Mouse (Mus musculus) mouse embryonic stem cell (cell line): Measurements from ENCODE around the gene Acvrl1.

Experiments
- in situ Hi-C, 2 experiments: fragments of 300-500 bp; cut with MboI; formaldehyde crosslinking; loops; 1 replicate in 1 of 2; 3 replicates in 1 of 2; pipeline ENCODE4 v1.14.3; 2019 to 2020; ENCODE audit warnings: low sequenced_read_pairs in 2 of 2, low pct_unique_long_range_greater_than_20kb in 1 of 2, mixed read lengths in 1 of 2; ENCODE audit not compliant: unreplicated experiment in 1 of 2

The Acvrl1 gene

DNA sequence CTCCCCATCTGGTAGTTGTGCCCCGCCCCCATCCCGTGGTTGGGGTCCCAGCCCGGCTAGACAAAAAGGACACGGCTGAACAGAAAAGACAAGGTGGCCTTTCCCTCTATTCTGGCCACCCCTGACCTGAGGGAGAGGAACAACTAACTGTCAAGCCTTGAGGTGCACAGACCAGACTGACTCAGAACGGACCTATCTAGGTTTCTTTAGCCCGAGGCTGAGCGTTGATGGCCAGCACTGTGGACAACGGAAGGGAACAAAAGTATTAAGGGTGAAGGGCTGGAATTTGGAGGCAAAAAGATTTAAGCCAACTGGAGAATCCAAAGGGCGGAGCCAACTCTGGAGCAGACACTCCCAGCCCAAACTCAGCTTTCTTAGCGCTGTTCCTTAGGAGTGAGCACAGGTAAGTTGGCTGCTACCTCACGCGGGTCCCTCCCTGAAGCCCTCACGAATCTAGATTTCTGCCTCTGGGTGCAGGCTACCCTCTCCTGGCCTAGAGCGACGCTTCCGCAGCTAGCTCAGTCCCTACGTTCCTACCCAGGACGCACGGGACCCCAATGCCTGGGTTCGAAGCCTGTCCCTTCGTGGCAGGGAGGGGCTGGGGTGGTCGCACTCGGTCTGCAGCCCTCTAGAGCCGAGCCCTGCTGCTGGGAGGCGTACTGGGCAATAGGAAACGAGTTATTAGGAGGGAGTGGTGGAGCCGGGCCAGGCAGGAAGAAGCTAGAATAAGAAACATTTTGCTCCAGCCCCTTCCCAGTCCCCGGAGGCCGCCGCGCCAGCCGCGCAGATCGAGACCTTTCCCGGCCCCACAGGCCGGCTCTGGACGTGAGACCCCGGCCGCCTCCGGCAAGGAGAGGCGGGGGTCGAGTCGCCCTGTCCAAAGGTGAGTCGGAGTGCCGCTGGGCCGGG, at the start of gene Acvrl1:
Acvrl1 (plus strand) TSS at position 342 of the 909 bp plus-strand sequence.
- in situ Hi-C loops, result no loop called here

- in situ Hi-C loops, result no loop called here
Measured at GRCm38 (mm10) chr15:101078731-101079156, 49.6 kb upstream of the Acvrl1 start.

- in situ Hi-C loops, result no loop called here
Measured at GRCm38 (mm10) chr15:101080031-101080520, 48.2 kb upstream of the Acvrl1 start.

- in situ Hi-C loops, result no loop called here
Measured at GRCm38 (mm10) chr15:101081035-101081548, 47.2 kb upstream of the Acvrl1 start.

- in situ Hi-C loops, result no loop called here
Measured at GRCm38 (mm10) chr15:101082236-101082635, 46.1 kb upstream of the Acvrl1 start.

- in situ Hi-C loops, result no loop called here
Measured at GRCm38 (mm10) chr15:101084499-101084898, 43.8 kb upstream of the Acvrl1 start.

DNA sequence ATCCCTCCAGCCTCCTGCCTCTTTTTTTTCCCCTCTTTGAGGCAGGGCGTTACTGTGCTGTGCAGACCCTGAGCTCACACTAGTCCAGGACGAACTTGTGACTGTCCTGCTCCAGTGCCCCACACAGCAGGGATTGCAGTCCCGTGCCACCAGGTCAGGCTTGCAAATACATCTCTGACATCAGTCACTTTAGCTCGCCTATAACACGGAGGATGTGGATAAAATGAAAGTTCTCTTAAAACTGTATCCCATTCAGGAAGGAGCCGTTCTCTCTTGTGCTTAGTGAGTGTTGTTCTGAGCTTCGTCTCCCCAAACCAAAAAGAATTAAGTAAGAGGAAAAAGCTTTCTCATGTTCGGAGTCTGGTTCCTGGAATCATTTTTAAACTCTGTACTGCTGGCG, 41.9 kb upstream of the Acvrl1 start:
- in situ Hi-C loops, result no loop called here

DNA sequence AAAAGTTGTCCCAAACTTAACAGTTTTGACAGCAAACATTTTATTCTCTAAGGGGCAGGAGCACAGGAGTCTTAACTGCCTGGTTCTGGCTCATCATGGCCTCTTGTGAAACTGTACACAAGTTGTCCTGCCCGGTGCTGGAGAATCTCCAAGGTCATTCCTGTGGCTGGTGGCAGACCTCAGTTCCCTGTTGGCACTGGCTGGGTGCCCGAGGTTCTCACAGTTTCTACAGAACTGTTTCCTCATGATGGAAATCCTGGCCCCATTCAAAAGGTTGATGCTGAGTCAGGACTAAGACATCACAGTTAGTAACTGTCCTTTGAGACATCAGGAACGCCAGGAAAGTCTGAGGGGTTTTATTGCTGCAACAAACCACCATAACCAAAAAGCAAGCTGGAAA, 41.4 kb upstream of the Acvrl1 start:
- in situ Hi-C loops, result no loop called here

GRCm38 (mm10) chr15:101088291-101088690, 40.0 kb upstream of the Acvrl1 start:
- in situ Hi-C loops, result no loop called here

- in situ Hi-C loops, result no loop called here
Measured at GRCm38 (mm10) chr15:101091551-101091950, 36.8 kb upstream of the Acvrl1 start.

- in situ Hi-C loops, result no loop called here
Measured at GRCm38 (mm10) chr15:101092121-101092828, 36.0 kb upstream of the Acvrl1 start.

- in situ Hi-C loops, result no loop called here
Measured at GRCm38 (mm10) chr15:101092829-101093648, 35.3 kb upstream of the Acvrl1 start.

DNA sequence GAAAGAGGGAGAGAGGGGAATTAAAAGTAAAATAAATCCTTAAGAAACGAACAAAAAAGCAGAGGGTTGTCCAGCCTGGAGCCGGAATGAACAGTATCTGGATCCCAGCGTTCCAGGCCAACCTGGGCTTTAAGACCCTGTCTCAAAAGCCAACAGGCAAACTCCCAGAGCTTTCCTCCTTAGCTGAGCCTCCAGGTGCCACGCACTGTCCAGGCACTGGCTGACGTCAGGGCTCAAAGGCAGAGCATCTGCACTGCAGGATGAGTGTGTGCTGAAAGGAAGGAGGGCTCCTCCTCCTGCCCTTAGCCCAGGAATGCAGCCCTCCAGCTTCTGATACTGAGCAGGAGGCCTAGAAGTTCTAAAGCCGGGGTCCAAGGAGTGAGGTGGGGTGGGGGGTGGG, 34.3 kb upstream of the Acvrl1 start:
- in situ Hi-C loops, result no loop called here

- in situ Hi-C loops, result no loop called here
Measured at GRCm38 (mm10) chr15:101094979-101095378, 33.3 kb upstream of the Acvrl1 start.

GRCm38 (mm10) chr15:101095392-101095791, 32.9 kb upstream of the Acvrl1 start:
- in situ Hi-C loops, result no loop called here

DNA sequence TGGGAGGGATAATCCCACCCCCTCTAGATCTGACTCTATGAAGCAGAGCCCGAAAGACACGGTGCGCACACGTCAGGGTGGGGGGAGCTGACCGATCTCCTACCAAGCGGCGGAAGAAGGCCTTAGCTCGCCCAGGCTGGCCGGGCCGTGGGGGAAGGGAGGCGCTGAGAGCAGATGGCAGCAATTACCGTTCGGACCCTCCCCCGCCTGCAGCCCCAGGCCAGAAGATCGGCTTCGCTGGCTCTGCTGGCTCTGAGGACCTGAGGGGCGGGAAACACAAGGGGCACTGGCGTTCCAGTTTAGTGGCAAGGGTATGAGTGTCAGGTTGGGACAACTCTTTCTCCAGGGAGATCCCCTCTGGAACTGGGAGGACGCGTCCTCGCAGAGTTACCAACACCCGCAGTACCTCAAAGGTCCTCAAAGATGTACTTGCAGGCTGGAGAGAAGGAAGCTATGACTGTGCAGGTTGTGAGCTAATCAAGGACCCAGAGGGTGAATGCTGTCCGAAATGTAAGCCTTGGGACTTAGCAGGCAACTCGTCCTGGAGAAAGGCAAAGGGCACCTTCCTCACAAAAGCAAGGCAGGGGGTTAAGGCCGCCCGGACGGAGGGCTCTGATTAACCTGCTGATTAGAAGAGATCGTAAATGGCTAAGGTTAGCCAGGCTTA, 30.2 kb upstream of the Acvrl1 start:
- in situ Hi-C loops, result no loop called here

- in situ Hi-C loops, result no loop called here
Measured at GRCm38 (mm10) chr15:101100996-101101395, 27.3 kb upstream of the Acvrl1 start.
